Mouse (Mus musculus): Measurements from ENCODE around the gene Mxra8.

- no peak for TF ChIP-seq CTCF (IDR thresholded peaks at IDR 0.05; ENCODE audit: low read depth)
- no peak for TF ChIP-seq EP300 (IDR thresholded peaks at IDR 0.05; ENCODE audit: low read depth)
These were observed 53.8 kb downstream of the Mxra8 start for GRCm38 (mm10) chr4:155893212-155893690.
